18 mouse cellular contexts compared by ENCODE assay signal in the genomic region with DNA sequence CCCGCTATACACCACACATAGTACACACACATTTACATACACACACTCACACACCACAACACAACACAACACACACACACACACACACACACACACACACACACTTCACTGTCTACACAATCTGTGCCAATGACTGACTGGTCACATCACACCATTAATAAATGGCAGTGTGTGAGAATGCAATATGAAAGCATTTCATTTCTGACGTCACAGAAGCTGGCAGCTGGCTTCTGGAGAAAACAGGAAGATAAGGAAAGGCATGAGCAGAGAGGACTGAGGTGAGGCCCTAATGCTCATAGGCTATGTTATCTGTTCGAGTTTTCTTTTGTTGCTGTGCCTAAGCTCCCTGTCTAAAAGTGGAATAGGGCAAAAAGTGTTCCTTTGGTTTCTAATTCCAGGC. TPM values are rescaled to one million over a fixed set of nuclear protein-coding genes. Genes with fewer than 3 reads are reported as not detected.
DNase-seq lines count a peak whose midpoint lies in the region; ATAC-seq and TF ChIP-seq lines count a peak whose summit lies in the region.
"Had no signal": no experiment of that assay in that cellular context is flagged by ENCODE, and none has a peak within 500 bp of the region (broad histone marks: within the 10 kb centered on the region; RNA-seq: fewer than 3 reads in every experiment).

No protein-coding gene starts in this region.

- no peak overlapping the region for H3K27ac ChIP-seq in lung, postnatal 0 days (ENCODE audit: low read length)
- H3K27ac ChIP-seq in stomach, embryonic 16.5 days (ENCODE audit: low read length), result no peak overlapping the region
- H3K27ac ChIP-seq in hindbrain, embryonic 11.5 days (ENCODE audit: low read depth, low read length), result no peak overlapping the region
- H3K27ac ChIP-seq: heart, adult 2 months; hindbrain, embryonic 14.5 days; intestine, embryonic 15.5 days had no signal

- intact Hi-C loops in heart, postnatal 25 days (cut with DNase I), result no loop called here

- no peak for TF ChIP-seq CTCF in lung, postnatal 0 days (IDR thresholded peaks at IDR 0.05)

- TF ChIP-seq EP300 in lung, postnatal 0 days (IDR thresholded peaks at IDR 0.05), result no peak

- no peak overlapping the region for H3K4me2 ChIP-seq in lung, postnatal 0 days (replicated peaks; ENCODE audit: low read depth, low read length)
- no peak overlapping the region for H3K4me2 ChIP-seq in stomach, embryonic 16.5 days (ENCODE audit: low read depth, low read length)
- no peak overlapping the region for H3K4me2 ChIP-seq in hindbrain, embryonic 11.5 days (replicated peaks; ENCODE audit: low read depth, low read length)
- H3K4me2 ChIP-seq: heart, embryonic 12.5 days; hindbrain, embryonic 14.5 days; intestine, embryonic 15.5 days had no signal

- 44% methylated on average over 3 of the region's 3 CpGs for WGBS in lung, postnatal 0 days
- WGBS in stomach, embryonic 16.5 days, result 45% methylated on average over 3 of the region's 3 CpGs
- 67% methylated on average over 3 of the region's 3 CpGs for WGBS in hindbrain, embryonic 11.5 days

- no peak overlapping the region for H3K9ac ChIP-seq in lung, postnatal 0 days (replicated peaks; ENCODE audit: low read depth)
- no peak overlapping the region for H3K9ac ChIP-seq in stomach, embryonic 16.5 days (ENCODE audit: low read length)
- no peak overlapping the region for H3K9ac ChIP-seq in hindbrain, embryonic 11.5 days (ENCODE audit: low read depth, low read length)
- H3K9ac ChIP-seq: heart, embryonic 12.5 days; hindbrain, embryonic 14.5 days; intestine, embryonic 15.5 days had no signal

- H3K9me3 ChIP-seq in lung, postnatal 0 days (ENCODE audit: low read length), result no peaks in the 10 kb centered on the region
- no peaks in the 10 kb centered on the region for H3K9me3 ChIP-seq in stomach, embryonic 16.5 days (replicated peaks; ENCODE audit: control insufficient read depth, low read length)
- no peaks in the 10 kb centered on the region for H3K9me3 ChIP-seq in hindbrain, embryonic 11.5 days (ENCODE audit: control insufficient read depth, low read length)
- H3K9me3 ChIP-seq: heart, embryonic 12.5 days; intestine, embryonic 15.5 days had no signal

- H3K36me3 ChIP-seq in lung, postnatal 0 days (ENCODE audit: insufficient read depth, low read length), result no peaks in the 10 kb centered on the region
- no peaks in the 10 kb centered on the region for H3K36me3 ChIP-seq in stomach, embryonic 16.5 days (ENCODE audit: control insufficient read depth, insufficient read depth, low read length)
- no peaks in the 10 kb centered on the region for H3K36me3 ChIP-seq in hindbrain, embryonic 11.5 days (ENCODE audit: control insufficient read depth, insufficient read depth, low read length)
- H3K36me3 ChIP-seq: heart, embryonic 12.5 days; intestine, embryonic 15.5 days had no signal

- ATAC-seq in lung, postnatal 0 days, result no peak
- 0 out of 2 replicates have a peak, but pooled peaks have one; percentile 25 for ATAC-seq in stomach, embryonic 16.5 days (ENCODE audit: insufficient read depth, low FRiP score)
- ATAC-seq in hindbrain, embryonic 11.5 days (ENCODE audit: low FRiP score), result no peak
- ATAC-seq: forebrain, embryonic 14.5 days; intestine, embryonic 15.5 days had no signal

- no peak overlapping the region for H3K4me3 ChIP-seq in lung, postnatal 0 days (ENCODE audit: low read depth, low read length)
- H3K4me3 ChIP-seq in stomach, embryonic 16.5 days (replicated peaks; ENCODE audit: low read length), result no peak overlapping the region
- H3K4me3 ChIP-seq in hindbrain, embryonic 11.5 days (ENCODE audit: low read depth, low read length), result no peak overlapping the region
- H3K4me3 ChIP-seq: heart, adult 2 months; heart, embryonic 12.5 days; intestine, embryonic 15.5 days had no signal

- H3K4me1 ChIP-seq in lung, postnatal 0 days (ENCODE audit: insufficient read depth, low read depth, low read length), result no peaks in the 10 kb centered on the region
- H3K4me1 ChIP-seq in stomach, embryonic 16.5 days (ENCODE audit: control insufficient read depth, insufficient read depth, low read length), result no peaks in the 10 kb centered on the region
- no peaks in the 10 kb centered on the region for H3K4me1 ChIP-seq in hindbrain, embryonic 11.5 days (replicated peaks; ENCODE audit: control insufficient read depth, insufficient read depth, low read length)
- H3K4me1 ChIP-seq: intestine, embryonic 15.5 days had no signal

- no peaks in the 10 kb centered on the region for H3K27me3 ChIP-seq in lung, postnatal 0 days (replicated peaks; ENCODE audit: insufficient read depth, low read length)
- H3K27me3 ChIP-seq in stomach, embryonic 16.5 days (ENCODE audit: control insufficient read depth, insufficient read depth, low read length), result no peaks in the 10 kb centered on the region
- no peaks in the 10 kb centered on the region for H3K27me3 ChIP-seq in hindbrain, embryonic 11.5 days (ENCODE audit: control insufficient read depth, insufficient read depth, low read length)
- H3K27me3 ChIP-seq: intestine, embryonic 15.5 days had no signal

- peak; percentile 40 for DNase-seq in heart, adult 11 months
- DNase-seq in heart, postnatal 25 days (ENCODE audit: low spot score), result no peak
- DNase-seq in lung, postnatal 0 days (ENCODE audit: low spot score), result peak; percentile 13
- DNase-seq in lung, postnatal 14 days, result no peak
- no peak for DNase-seq in hindbrain, embryonic 11.5 days (ENCODE audit: low spot score)
- DNase-seq: adrenal gland, adult 8-10 months; adrenal gland, postnatal 36 days; cerebellum, adult 11 months; cerebellum, adult 8-10 months; cerebellum, postnatal 14 days; gastrocnemius, postnatal 36 days; heart, adult 2 months had no signal

RNA-seq across cellular contexts. Expression of a gene that starts 45.3 kb away (rescaled TPM):
- total RNA-seq in heart, postnatal 25 days (2021), result 1 to 10 TPM; 4.2 to 4.4 TPM
- 1.3 TPM in 2 replicates for polyA plus RNA-seq in lung, postnatal 0 days (2015; fragmentation: Nextera tagmentation; extraction: Ambion mirVana)
- polyA plus RNA-seq in stomach, embryonic 16.5 days (2015; fragmentation: Nextera tagmentation; extraction: Ambion mirVana), result 0.26 and 0.28 TPM in 2 replicates
- polyA plus RNA-seq in hindbrain, embryonic 11.5 days (2014; fragmentation: Nextera tagmentation; extraction: Ambion mirVana), result 0.36 and 0.47 TPM in 2 replicates
- total RNA-seq: common myeloid progenitor, adult 5-6 weeks had no signal

Comparison
In these comparisons a context has a peak if more than half of its experiments do, and no peak if none do; other contexts are left out.
1. DNase-seq: peak in heart, adult 11 months (single experiment) and lung, postnatal 0 days (single experiment); none in heart, postnatal 25 days (single experiment), lung, postnatal 14 days (single experiment) and hindbrain, embryonic 11.5 days (single experiment).